Mouse (Mus musculus) G1E (cell line): ENCODE measurements around the gene Syndig1.

Source experiments
- CTCF ChIP-seq: IDR thresholded peaks from 2 replicates; pipeline ENCODE4 v1.5.1; 2012; ENCODE audit warnings: low read depth, low read length, inconsistent platforms, mixed read lengths
- GATA1 ChIP-seq: IDR thresholded peaks from 2 replicates; pipeline ENCODE4 v1.6.1; 2012; ENCODE audit warnings: borderline replicate concordance, low read length, inconsistent platforms, mixed read lengths
- GATA2 ChIP-seq: IDR thresholded peaks from 2 replicates; pipeline ENCODE4 v1.6.1; 2012; ENCODE audit warnings: low read depth, low read length, inconsistent platforms, borderline replicate concordance
- POLR2AphosphoS5 ChIP-seq: IDR thresholded peaks from 2 replicates; pipeline ENCODE4 v1.6.1; 2012; ENCODE audit warnings: low read depth, low read length, inconsistent platforms; ENCODE audit not compliant: insufficient replicate concordance
- TAL1 ChIP-seq: conservative IDR thresholded peaks from 2 replicates; pipeline ENCODE4 v1.6.1; 2012; ENCODE audit warnings: low read depth, low read length, inconsistent platforms, mixed read lengths

- no peak for TF ChIP-seq GATA1
- TF ChIP-seq CTCF: no peak
- TF ChIP-seq TAL1: no peak
- TF ChIP-seq GATA2: no peak
- no peak for TF ChIP-seq POLR2AphosphoS5
These were observed 104.4 kb downstream of the Syndig1 start for GRCm38 (mm10) chr2:149933247-149933898.
